Mouse (Mus musculus) hindbrain, embryonic 11.5 days (tissue): ENCODE measurements around the gene Cpeb3. TPM values are rescaled to one million over a fixed set of nuclear protein-coding genes. Genes with fewer than 3 reads are reported as not detected.
A peak's percentile ranks its signal among the peaks of the same experiment; 100 is the strongest.

Experiments used
- ATAC-seq: fragments of 200-750 bp; cut with Nextera tagmentation; 2 replicates; pipeline ENCODE4 v1.8.0; 2017; ENCODE audit warnings: mild to moderate bottlenecking, moderate TSS enrichment, moderate library complexity; ENCODE audit not compliant: low FRiP score
- DNase-seq: peaks from one replicate; pipeline ENCODE4 v3.0.0-alpha.2; 2015; ENCODE audit warnings: low spot score
- H3K27ac ChIP-seq: fragments of 300-500 bp; sonication (generic); 2 replicates; pipeline ENCODE4 v1.5.1; 2014; ENCODE audit warnings: mild to moderate bottlenecking, low read depth, low read length
- H3K27me3 ChIP-seq: fragments of 300-500 bp; sonication (generic); 2 replicates; pipeline ENCODE4 v1.6.1; 2014; ENCODE audit warnings: mild to moderate bottlenecking, low read length, moderate library complexity, mixed read lengths; ENCODE audit not compliant: control insufficient read depth, insufficient read depth
- H3K36me3 ChIP-seq: fragments of 300-500 bp; sonication (generic); 2 replicates; pipeline ENCODE4 v1.6.1; 2014; ENCODE audit warnings: mild to moderate bottlenecking, low read length, moderate library complexity, mixed read lengths; ENCODE audit not compliant: control insufficient read depth, insufficient read depth
- H3K4me1 ChIP-seq: fragments of 300-500 bp; sonication (generic); replicated peaks from 2 replicates; pipeline ENCODE4 v1.6.1; 2014; ENCODE audit warnings: low read length, mixed read lengths; ENCODE audit not compliant: control insufficient read depth, insufficient read depth
- H3K4me2 ChIP-seq: fragments of 300-500 bp; sonication (generic); replicated peaks from 2 replicates; pipeline ENCODE4 v1.6.1; 2014; ENCODE audit warnings: mild to moderate bottlenecking, low read depth, low read length
- H3K4me3 ChIP-seq: fragments of 300-500 bp; sonication (generic); 2 replicates; pipeline ENCODE4 v1.5.1; 2014; ENCODE audit warnings: low read depth, low read length
- H3K9ac ChIP-seq: fragments of 300-500 bp; sonication (generic); 2 replicates; pipeline ENCODE4 v1.6.1; 2014; ENCODE audit warnings: low read depth, low read length
- H3K9me3 ChIP-seq: fragments of 300-500 bp; sonication (generic); 2 replicates; pipeline ENCODE4 v1.6.1; 2016; ENCODE audit warnings: low read length; ENCODE audit not compliant: control insufficient read depth
- WGBS: fragments of 180-500 bp; shearing (Covaris S2); extraction: QIAGEN DNeasy Blood & Tissue Kit; methylation state at CpG from one replicate; pipeline ENCODE4 v1.1.7; 2014; 5-methylcytosine and 5-hydroxymethylcytosine counted together
- polyA plus RNA-seq: library from polyadenylated mRNA; unstranded; fragments of >200 nt; fragmentation: Nextera tagmentation; extraction: Ambion mirVana; gene quantifications from 2 replicates; pipeline ENCODE4 v1.2.1, GENCODE M21; 2014

Gene Cpeb3
- polyA plus RNA-seq, result 2.4 and 4.9 TPM in 2 replicates

- peak within 1 kb of the TSS; percentile 93 for H3K9ac ChIP-seq
- H3K4me2 ChIP-seq, result peak within 1 kb of the TSS; percentile 84
- H3K9me3 ChIP-seq, result no peaks in the 10 kb centered on the region
- peaks cover 4% of the 10 kb centered on the region; the same call in 1 of the 2 replicates for H3K36me3 ChIP-seq
- H3K4me3 ChIP-seq, result peak within 1 kb of the TSS; percentile 94
- DNase-seq (peak; percentile 68), ATAC-seq (no peak)
- no peaks in the 10 kb centered on the region for H3K4me1 ChIP-seq
- peak within 1 kb of the TSS; percentile 60 for H3K27ac ChIP-seq
- under 1% methylated on average over 15 of the region's 15 CpGs for WGBS
- no peaks in the 10 kb centered on the region for H3K27me3 ChIP-seq
Observed at GRCm38 (mm10) chr19:37208176-37208755, at the start of gene Cpeb3. Gene Cpeb3, minus strand, starts transcription at chr19:37208601.

GRCm38 (mm10) chr19:37255321-37255720 is 46.9 kb upstream of the Cpeb3 start:
- H3K27me3 ChIP-seq, result no peaks in the 10 kb centered on the region
- no peak overlapping the region for H3K9ac ChIP-seq
- H3K4me1 ChIP-seq, result no peaks in the 10 kb centered on the region
- no peak overlapping the region for H3K4me2 ChIP-seq
- no peak overlapping the region for H3K27ac ChIP-seq
- DNase-seq (no peak), ATAC-seq (no peak)
- H3K36me3 ChIP-seq, result no peaks in the 10 kb centered on the region
- no peaks in the 10 kb centered on the region for H3K9me3 ChIP-seq
- WGBS, result 91% methylated on average over 9 of the region's 9 CpGs
- no peak overlapping the region for H3K4me3 ChIP-seq

DNA sequence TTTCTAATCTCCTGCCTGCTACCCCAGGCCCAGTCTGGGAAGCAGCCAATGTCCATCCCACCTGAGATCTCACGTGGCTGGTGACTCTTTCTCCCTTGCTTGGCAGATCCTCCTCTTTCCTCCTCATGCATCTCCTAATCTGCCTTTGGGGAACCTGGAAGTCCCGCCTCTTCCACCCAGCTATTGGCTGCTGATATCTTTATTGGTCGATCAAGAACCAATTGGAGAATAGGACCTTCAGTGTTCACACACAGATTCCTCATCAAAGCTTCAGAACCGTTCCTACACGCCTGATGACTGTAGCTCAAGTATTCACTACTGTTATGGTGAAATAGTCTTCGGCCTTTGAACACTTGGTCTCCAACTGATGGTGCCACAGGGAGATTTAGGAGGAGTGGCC is 43.7 kb upstream of the Cpeb3 start:
- H3K9me3 ChIP-seq, result no peaks in the 10 kb centered on the region
- DNase-seq (no peak), ATAC-seq (no peak)
- WGBS, result 67% methylated on average over 6 of the region's 6 CpGs
- H3K36me3 ChIP-seq, result no peaks in the 10 kb centered on the region
- no peak overlapping the region for H3K27ac ChIP-seq
- H3K4me1 ChIP-seq, result no peaks in the 10 kb centered on the region
- no peak overlapping the region for H3K9ac ChIP-seq
- no peak overlapping the region for H3K4me3 ChIP-seq
- H3K4me2 ChIP-seq, result no peak overlapping the region
- no peaks in the 10 kb centered on the region for H3K27me3 ChIP-seq

DNA sequence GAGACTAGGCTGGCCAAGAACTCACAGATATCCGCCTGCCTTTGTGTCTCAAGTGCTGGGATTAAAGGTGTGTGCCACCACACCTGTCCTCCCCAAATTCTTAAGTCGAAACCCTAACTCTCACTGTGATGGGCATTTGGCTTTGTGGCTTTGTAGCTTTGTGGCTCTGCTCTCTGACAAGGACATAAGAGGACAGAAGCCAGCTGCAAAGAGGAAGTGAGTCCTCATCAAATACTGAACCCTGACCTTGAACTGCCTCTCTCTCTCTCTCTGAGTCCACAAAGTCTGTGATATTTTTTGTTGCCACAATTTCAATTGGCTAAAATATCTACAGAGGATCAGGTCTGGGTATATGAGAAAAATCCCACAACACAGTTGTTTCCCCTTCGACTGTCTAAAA is 39.8 kb upstream of the Cpeb3 start:
- WGBS, result 76% methylated on average over 3 of the region's 3 CpGs
- ATAC-seq (no peak), DNase-seq (no peak)
- no peak overlapping the region for H3K9ac ChIP-seq
- H3K27ac ChIP-seq, result no peak overlapping the region
- no peaks in the 10 kb centered on the region for H3K36me3 ChIP-seq
- no peaks in the 10 kb centered on the region for H3K27me3 ChIP-seq
- no peaks in the 10 kb centered on the region for H3K4me1 ChIP-seq
- no peaks in the 10 kb centered on the region for H3K9me3 ChIP-seq
- no peak overlapping the region for H3K4me3 ChIP-seq
- H3K4me2 ChIP-seq, result no peak overlapping the region

GRCm38 (mm10) chr19:37246859-37247258 is 38.5 kb upstream of the Cpeb3 start:
- WGBS, result 64% methylated on average over 3 of the region's 3 CpGs
- ATAC-seq (no peak), DNase-seq (no peak)
- H3K4me2 ChIP-seq, result no peak overlapping the region
- no peaks in the 10 kb centered on the region for H3K27me3 ChIP-seq
- no peaks in the 10 kb centered on the region for H3K9me3 ChIP-seq
- H3K27ac ChIP-seq, result no peak overlapping the region
- H3K4me3 ChIP-seq, result no peak overlapping the region
- no peaks in the 10 kb centered on the region for H3K36me3 ChIP-seq
- no peaks in the 10 kb centered on the region for H3K4me1 ChIP-seq
- no peak overlapping the region for H3K9ac ChIP-seq

- Histone ChIP-seq H3K4me2 (no peak overlapping the region), H3K4me3 (no peak overlapping the region), H3K4me1 (no peaks in the 10 kb centered on the region), H3K9ac (no peak overlapping the region), H3K27ac (no peak overlapping the region), H3K36me3 (no peaks in the 10 kb centered on the region), H3K9me3 (no peaks in the 10 kb centered on the region), H3K27me3 (no peaks in the 10 kb centered on the region)
- WGBS, result 61% methylated on average over 2 of the region's 2 CpGs
- DNase-seq (no peak), ATAC-seq (no peak)
Observed at GRCm38 (mm10) chr19:37242707-37243106, 34.3 kb upstream of the Cpeb3 start.

- Histone ChIP-seq H3K27ac (no peak overlapping the region), H3K9ac (no peak overlapping the region), H3K4me3 (no peak overlapping the region), H3K36me3 (no peaks in the 10 kb centered on the region), H3K4me1 (no peaks in the 10 kb centered on the region), H3K4me2 (no peak overlapping the region), H3K27me3 (peaks cover 3% of the 10 kb centered on the region; the same call in 1 of the 2 replicates), H3K9me3 (no peaks in the 10 kb centered on the region)
- WGBS, result 71% methylated on average over 5 of the region's 5 CpGs
- ATAC-seq (no peak), DNase-seq (no peak)
Observed at GRCm38 (mm10) chr19:37241201-37241600, 32.8 kb upstream of the Cpeb3 start.

DNA sequence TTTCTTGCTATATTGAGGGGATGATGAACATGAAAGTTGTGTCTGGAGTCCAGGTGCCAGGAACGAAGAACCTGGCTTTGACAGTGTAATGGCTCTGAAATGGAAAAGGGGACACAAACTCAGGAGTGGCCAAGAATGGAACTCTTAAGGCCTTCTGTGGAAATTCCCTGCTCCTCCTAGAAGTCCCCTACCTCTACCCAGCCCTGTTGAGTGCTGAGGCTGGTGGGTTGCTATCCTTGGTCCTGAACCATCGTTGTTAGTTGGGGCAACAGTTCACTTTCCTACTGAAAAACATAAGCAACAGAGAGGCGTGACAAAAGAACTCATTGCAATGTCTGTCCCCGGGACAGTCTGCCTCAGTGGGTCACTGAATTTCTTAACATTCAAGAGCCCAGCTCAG is 30.7 kb upstream of the Cpeb3 start:
- ATAC-seq (no peak), DNase-seq (peak; percentile 63)
- peaks cover 17% of the 10 kb centered on the region for H3K27me3 ChIP-seq
- no peak overlapping the region for H3K27ac ChIP-seq
- H3K4me2 ChIP-seq, result no peak overlapping the region
- 28% methylated on average over 4 of the region's 4 CpGs for WGBS
- no peak overlapping the region for H3K9ac ChIP-seq
- H3K36me3 ChIP-seq, result no peaks in the 10 kb centered on the region
- no peak overlapping the region for H3K4me3 ChIP-seq
- no peaks in the 10 kb centered on the region for H3K4me1 ChIP-seq
- H3K9me3 ChIP-seq, result no peaks in the 10 kb centered on the region

GRCm38 (mm10) chr19:37238651-37239050 is 30.2 kb upstream of the Cpeb3 start:
- DNase-seq (no peak), ATAC-seq (no peak)
- no peaks in the 10 kb centered on the region for H3K4me1 ChIP-seq
- no peaks in the 10 kb centered on the region for H3K36me3 ChIP-seq
- H3K4me2 ChIP-seq, result no peak overlapping the region
- no peaks in the 10 kb centered on the region for H3K9me3 ChIP-seq
- H3K27ac ChIP-seq, result no peak overlapping the region
- H3K4me3 ChIP-seq, result no peak overlapping the region
- 14% methylated on average over 7 of the region's 7 CpGs for WGBS
- H3K27me3 ChIP-seq, result peaks cover 20% of the 10 kb centered on the region
- no peak overlapping the region for H3K9ac ChIP-seq
